Mouse (Mus musculus) limb, embryonic 14.5 days (tissue): ENCODE results near the gene Sf1. TPM values are rescaled to one million over a fixed set of nuclear protein-coding genes. Genes with fewer than 3 reads are reported as not detected.

Experiments used
- ATAC-seq: fragments of 200-750 bp; cut with Nextera tagmentation; 2 replicates; pipeline ENCODE4 v1.8.0; 2017; ENCODE audit warnings: low read depth, moderate number of reproducible peaks, moderate TSS enrichment; ENCODE audit not compliant: low FRiP score
- DNase-seq: peaks from one replicate; pipeline ENCODE4 v3.0.0-alpha.2; 2015; ENCODE audit warnings: low spot score
- H3K27ac ChIP-seq: fragments of 300-500 bp; sonication (generic); replicated peaks from 2 replicates; pipeline ENCODE4 v1.5.1; 2014; ENCODE audit warnings: low read depth, mild to moderate bottlenecking, low read length, moderate library complexity, mixed read lengths
- H3K27me3 ChIP-seq: fragments of 300-500 bp; sonication (generic); 2 replicates; pipeline ENCODE4 v1.6.1; 2014; ENCODE audit warnings: low read length, mixed read lengths; ENCODE audit not compliant: control insufficient read depth, insufficient read depth
- H3K36me3 ChIP-seq: fragments of 300-500 bp; sonication (generic); 2 replicates; pipeline ENCODE4 v1.6.1; 2014; ENCODE audit warnings: mild to moderate bottlenecking, low read length, moderate library complexity, mixed read lengths; ENCODE audit not compliant: control insufficient read depth, insufficient read depth
- H3K4me1 ChIP-seq: fragments of 300-500 bp; sonication (generic); 2 replicates; pipeline ENCODE4 v1.6.1; 2014; ENCODE audit warnings: antibody characterized with exemption, low read length, mixed read lengths; ENCODE audit not compliant: control insufficient read depth, insufficient read depth
- H3K4me2 ChIP-seq: fragments of 300-500 bp; sonication (generic); replicated peaks from 2 replicates; pipeline ENCODE4 v1.6.1; 2014; ENCODE audit warnings: low read depth, mild to moderate bottlenecking, low read length, moderate library complexity; ENCODE audit not compliant: severe bottlenecking
- H3K4me3 ChIP-seq: fragments of 300-500 bp; sonication (generic); replicated peaks from 2 replicates; pipeline ENCODE4 v1.5.1; 2014; ENCODE audit warnings: low read length
- H3K9ac ChIP-seq: fragments of 300-500 bp; sonication (generic); 2 replicates; pipeline ENCODE4 v1.6.1; 2014; ENCODE audit warnings: mild to moderate bottlenecking, low read depth, low read length, moderate library complexity; ENCODE audit not compliant: severe bottlenecking
- H3K9me3 ChIP-seq: fragments of 300-500 bp; sonication (generic); 2 replicates; pipeline ENCODE4 v1.6.1; 2016; ENCODE audit warnings: low read length; ENCODE audit not compliant: control insufficient read depth
- POLR2A ChIP-seq: fragments of 200-500 bp; IDR thresholded peaks from 2 replicates; pipeline ENCODE4 v1.8.0; 2012; ENCODE audit warnings: inconsistent platforms, mild to moderate bottlenecking, moderate library complexity, borderline replicate concordance; ENCODE audit not compliant: insufficient read depth, insufficient read length; ENCODE audit errors: extremely low read depth
- WGBS: fragments of 180-500 bp; shearing (Covaris S2); extraction: QIAGEN DNeasy Blood & Tissue Kit; methylation state at CpG from one replicate; pipeline ENCODE4 v1.1.7; 2014; 5-methylcytosine and 5-hydroxymethylcytosine counted together
- polyA plus RNA-seq, 2 experiments: library from polyadenylated mRNA; depleted of rRNA in 1 of 2; stranded (reverse) in 1 of 2; unstranded in 1 of 2; fragments of >200 nt; fragmentation: Nextera tagmentation in 1 of 2; extraction: Ambion mirVana in 1 of 2; gene quantifications; 2 replicates each; pipeline versions ENCODE4 v1.2.1 to v1.2.3; 2012 to 2014

The Sf1 gene
- polyA plus RNA-seq, 2 experiments, result 149 to 252 TPM

GRCm38 (mm10) chr19:6376643-6377042 is 13.2 kb downstream of the Sf1 start:
- no peaks in the 10 kb centered on the region for H3K27me3 ChIP-seq
- H3K36me3 ChIP-seq, result peaks cover 77% of the 10 kb centered on the region
- H3K9ac ChIP-seq, result no peak overlapping the region
- ATAC-seq (no peak), DNase-seq (no peak)
- TF ChIP-seq POLR2A, result no peak
- H3K9me3 ChIP-seq, result no peaks in the 10 kb centered on the region
- H3K4me3 ChIP-seq, result no peak overlapping the region
- H3K27ac ChIP-seq, result no peak overlapping the region
- WGBS, result 89% methylated on average over 2 of the region's 2 CpGs
- H3K4me1 ChIP-seq, result no peaks in the 10 kb centered on the region
- no peak overlapping the region for H3K4me2 ChIP-seq

DNA sequence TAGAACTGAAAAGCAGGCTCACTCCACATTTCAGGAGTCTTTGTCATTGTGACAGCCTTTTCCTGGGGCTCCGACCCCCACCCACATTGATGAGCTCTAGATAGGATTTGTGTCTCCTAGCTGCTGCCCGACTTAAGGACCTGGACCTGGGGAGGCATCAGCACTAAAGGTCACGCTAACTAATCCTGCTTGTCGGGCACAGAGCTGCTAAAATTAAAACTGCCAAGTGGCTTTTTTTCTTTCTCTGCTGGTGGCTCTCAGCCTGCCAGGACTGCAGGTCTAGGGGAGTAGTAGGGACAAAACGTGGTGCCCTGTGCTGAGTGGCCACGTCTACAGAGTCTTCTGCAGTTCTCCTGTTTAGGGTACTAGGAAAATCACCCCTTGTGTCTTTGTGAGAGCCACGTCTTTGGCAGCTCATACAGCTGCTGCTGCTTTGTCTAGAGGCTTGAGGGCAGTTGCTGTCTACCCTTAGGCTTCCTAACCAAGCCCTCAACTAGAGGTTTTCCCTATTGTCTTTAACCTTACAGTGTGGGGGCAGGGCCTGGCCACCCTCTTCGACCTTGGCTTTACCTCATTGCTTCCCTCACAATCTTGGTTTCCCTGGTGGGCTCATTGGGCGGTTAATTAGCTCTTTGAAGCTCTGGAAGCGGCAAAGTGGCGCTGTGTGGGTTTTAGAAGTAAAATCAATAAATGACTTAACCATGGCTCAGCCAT is 14.0 kb downstream of the Sf1 start:
- ATAC-seq (no peak), DNase-seq (no peak)
- no peak overlapping the region for H3K27ac ChIP-seq
- H3K4me1 ChIP-seq, result no peaks in the 10 kb centered on the region
- TF ChIP-seq POLR2A, result no peak
- WGBS, result 80% methylated on average over 11 of the region's 11 CpGs
- H3K4me3 ChIP-seq, result no peak overlapping the region
- H3K4me2 ChIP-seq, result no peak overlapping the region
- no peaks in the 10 kb centered on the region for H3K9me3 ChIP-seq
- H3K36me3 ChIP-seq, result peaks cover 68% of the 10 kb centered on the region
- no peak overlapping the region for H3K9ac ChIP-seq
- no peaks in the 10 kb centered on the region for H3K27me3 ChIP-seq

GRCm38 (mm10) chr19:6380411-6381166 is 17.1 kb downstream of the Sf1 start:
- no peaks in the 10 kb centered on the region for H3K9me3 ChIP-seq
- ATAC-seq (no peak), DNase-seq (no peak)
- peaks cover 37% of the 10 kb centered on the region for H3K36me3 ChIP-seq
- no peak overlapping the region for H3K4me2 ChIP-seq
- H3K9ac ChIP-seq, result no peak overlapping the region
- TF ChIP-seq POLR2A, result no peak
- no peak overlapping the region for H3K27ac ChIP-seq
- peaks cover 6% of the 10 kb centered on the region for H3K4me1 ChIP-seq
- WGBS, result 90% methylated on average over 9 of the region's 9 CpGs
- H3K27me3 ChIP-seq, result no peaks in the 10 kb centered on the region
- no peak overlapping the region for H3K4me3 ChIP-seq

DNA sequence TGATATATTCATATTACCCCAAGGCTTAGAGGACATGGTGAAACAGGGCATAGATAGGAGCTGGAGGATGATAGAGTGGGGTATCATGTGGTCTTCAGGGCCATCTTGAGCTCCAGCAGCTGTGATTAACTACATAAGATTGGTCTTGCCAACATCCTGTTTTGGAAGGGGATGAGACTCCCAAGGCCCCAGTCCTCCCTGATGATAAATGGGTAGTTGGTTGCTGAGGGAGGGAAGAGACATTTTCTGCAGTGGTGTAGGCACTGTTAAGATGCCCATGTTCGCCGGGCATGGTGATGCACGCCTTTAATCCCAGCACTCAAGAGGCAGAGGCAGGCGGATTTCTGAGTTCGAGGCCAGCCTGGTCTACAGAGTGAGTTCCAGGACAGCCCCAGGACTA is 17.7 kb downstream of the Sf1 start:
- Histone ChIP-seq H3K27me3 (no peaks in the 10 kb centered on the region), H3K4me1 (peaks cover 6% of the 10 kb centered on the region), H3K9me3 (no peaks in the 10 kb centered on the region), H3K4me3 (no peak overlapping the region), H3K27ac (no peak overlapping the region), H3K36me3 (peaks cover 31% of the 10 kb centered on the region), H3K9ac (no peak overlapping the region), H3K4me2 (no peak overlapping the region)
- TF ChIP-seq POLR2A, result no peak
- 97% methylated on average over 5 of the region's 5 CpGs for WGBS
- DNase-seq, result no peak
- no peak for ATAC-seq

GRCm38 (mm10) chr19:6382323-6382924 is 18.9 kb downstream of the Sf1 start:
- peaks cover 6% of the 10 kb centered on the region for H3K4me1 ChIP-seq
- DNase-seq (no peak), ATAC-seq (no peak)
- H3K36me3 ChIP-seq, result peaks cover 19% of the 10 kb centered on the region
- H3K27ac ChIP-seq, result no peak overlapping the region
- 90% methylated on average over 4 of the region's 4 CpGs for WGBS
- H3K9me3 ChIP-seq, result no peaks in the 10 kb centered on the region
- no peak overlapping the region for H3K9ac ChIP-seq
- no peaks in the 10 kb centered on the region for H3K27me3 ChIP-seq
- H3K4me2 ChIP-seq, result no peak overlapping the region
- TF ChIP-seq POLR2A, result no peak
- no peak overlapping the region for H3K4me3 ChIP-seq
